Mouse (Mus musculus): ENCODE measurements around the gene Gipc3.
A peak's percentile ranks its signal among the peaks of the same experiment; 100 is the strongest.

The Gipc3 gene

GRCm38 (mm10) chr10:81346453-81347067 lies 3.5 kb upstream of the Gipc3 start:
- peak; percentile 64 for DNase-seq (ENCODE audit: low read depth)

GRCm38 (mm10) chr10:81345162-81345534 lies 2.1 kb upstream of the Gipc3 start:
- no peak for DNase-seq (ENCODE audit: low read depth)

GRCm38 (mm10) chr10:81344421-81345161 lies 1.5 kb upstream of the Gipc3 start:
- no peak for DNase-seq (ENCODE audit: low read depth)

- no peak for DNase-seq (ENCODE audit: low read depth)
Measured at GRCm38 (mm10) chr10:81341333-81341949, 1.6 kb downstream of the Gipc3 start.

GRCm38 (mm10) chr10:81340551-81341332 lies 2.3 kb downstream of the Gipc3 start:
- peak; percentile 54 for DNase-seq (ENCODE audit: low read depth)

- no peak for DNase-seq (ENCODE audit: low read depth)
Measured at GRCm38 (mm10) chr10:81336558-81336957, 6.5 kb downstream of the Gipc3 start.

- no peak for DNase-seq (ENCODE audit: low read depth)
Measured at GRCm38 (mm10) chr10:81335393-81336340, 7.4 kb downstream of the Gipc3 start.

- no peak for DNase-seq (ENCODE audit: low read depth)
Measured at GRCm38 (mm10) chr10:81334324-81334723, 8.7 kb downstream of the Gipc3 start.

- DNase-seq (ENCODE audit: low read depth), result no peak
Measured at GRCm38 (mm10) chr10:81332277-81332676, 10.8 kb downstream of the Gipc3 start.

GRCm38 (mm10) chr10:81330007-81330406 lies 13.1 kb downstream of the Gipc3 start:
- no peak for DNase-seq (ENCODE audit: low read depth)

- no peak for DNase-seq (ENCODE audit: low read depth)
Measured at GRCm38 (mm10) chr10:81329194-81329975, 13.7 kb downstream of the Gipc3 start.

GRCm38 (mm10) chr10:81328386-81328785 lies 14.7 kb downstream of the Gipc3 start, which contains the start of gene Tbxa2r:
Gene Tbxa2r (plus strand): TSS chr10:81328731.
- no peak for DNase-seq (ENCODE audit: low read depth)

GRCm38 (mm10) chr10:81327959-81328358 lies 15.1 kb downstream of the Gipc3 start:
- DNase-seq (ENCODE audit: low read depth), result no peak

- DNase-seq (ENCODE audit: low read depth), result no peak
Measured at GRCm38 (mm10) chr10:81326858-81327257, 16.2 kb downstream of the Gipc3 start.

GRCm38 (mm10) chr10:81325781-81326180 lies 17.3 kb downstream of the Gipc3 start:
- no peak for DNase-seq (ENCODE audit: low read depth)

GRCm38 (mm10) chr10:81325176-81325575 lies 17.9 kb downstream of the Gipc3 start:
- no peak for DNase-seq (ENCODE audit: low read depth)

GRCm38 (mm10) chr10:81323791-81324530 lies 19.1 kb downstream of the Gipc3 start:
- DNase-seq (ENCODE audit: low read depth), result no peak

GRCm38 (mm10) chr10:81323141-81323775 lies 19.8 kb downstream of the Gipc3 start:
- DNase-seq (ENCODE audit: low read depth), result no peak

GRCm38 (mm10) chr10:81322444-81322843 lies 20.6 kb downstream of the Gipc3 start:
- DNase-seq (ENCODE audit: low read depth), result no peak

Measured in c-Kit-positive CD71-positive TER-119-negative erythroid progenitor cells, embryonic 14.5 days (primary cell).